Mouse (Mus musculus) forebrain, embryonic 11.5 days (tissue): ENCODE data around the gene Med20. TPM values are rescaled to one million over a fixed set of nuclear protein-coding genes. Genes with fewer than 3 reads are reported as not detected.

Source experiments
- ATAC-seq: fragments of 200-750 bp; cut with Nextera tagmentation; replicated peaks from 2 replicates; pipeline ENCODE4 v1.8.0; 2017; ENCODE audit warnings: moderate TSS enrichment; ENCODE audit not compliant: low FRiP score
- DNase-seq: peaks from one replicate; pipeline ENCODE4 v3.0.0-alpha.2; 2017; ENCODE audit warnings: low spot score
- H3K27ac ChIP-seq: fragments of 300-500 bp; sonication (generic); 2 replicates; pipeline ENCODE4 v1.5.1; 2014; ENCODE audit warnings: low read depth, low read length
- H3K27me3 ChIP-seq: fragments of 300-500 bp; sonication (generic); 2 replicates; pipeline ENCODE4 v1.6.1; 2014; ENCODE audit warnings: mild to moderate bottlenecking, low read length, mixed read lengths; ENCODE audit not compliant: control insufficient read depth, insufficient read depth
- H3K36me3 ChIP-seq: fragments of 300-500 bp; sonication (generic); 2 replicates; pipeline ENCODE4 v1.6.1; 2014; ENCODE audit warnings: mild to moderate bottlenecking, low read length, moderate library complexity, mixed read lengths; ENCODE audit not compliant: control insufficient read depth, insufficient read depth
- H3K4me1 ChIP-seq: fragments of 300-500 bp; sonication (generic); replicated peaks from 2 replicates; pipeline ENCODE4 v1.6.1; 2014; ENCODE audit warnings: low read length, mixed read lengths; ENCODE audit not compliant: control insufficient read depth, insufficient read depth
- H3K4me2 ChIP-seq: fragments of 300-500 bp; sonication (generic); 2 replicates; pipeline ENCODE4 v1.6.1; 2014; ENCODE audit warnings: low read depth, mild to moderate bottlenecking, low read length, moderate library complexity, mixed read lengths; ENCODE audit not compliant: severe bottlenecking
- H3K4me3 ChIP-seq: fragments of 300-500 bp; sonication (generic); 2 replicates; pipeline ENCODE4 v1.5.1; 2014; ENCODE audit warnings: low read depth, low read length
- H3K9ac ChIP-seq: fragments of 300-500 bp; sonication (generic); 2 replicates; pipeline ENCODE4 v1.6.1; 2014; ENCODE audit warnings: low read length
- H3K9me3 ChIP-seq: fragments of 300-500 bp; sonication (generic); 2 replicates; pipeline ENCODE4 v1.6.1; 2016; ENCODE audit warnings: low read length, mixed read lengths; ENCODE audit not compliant: control insufficient read depth
- WGBS: fragments of 180-500 bp; shearing (Covaris S2); extraction: QIAGEN DNeasy Blood & Tissue Kit; methylation state at CpG from one replicate; pipeline ENCODE4 v1.1.7; 2014; 5-methylcytosine and 5-hydroxymethylcytosine counted together
- polyA plus RNA-seq: library from polyadenylated mRNA; unstranded; fragments of >200 nt; fragmentation: Nextera tagmentation; extraction: Ambion mirVana; gene quantifications from 2 replicates; pipeline ENCODE4 v1.2.1, GENCODE M21; 2014

Gene Med20
- polyA plus RNA-seq, 1 experiment from 2014 or later, result 44.5 TPM

GRCm38 (mm10) chr17:47626031-47626430 is 14.6 kb downstream of the Med20 start:
- 86% methylated on average over 5 of the region's 5 CpGs for WGBS
- H3K9ac ChIP-seq, result no peak overlapping the region
- no peak overlapping the region for H3K4me3 ChIP-seq
- H3K4me2 ChIP-seq, result no peak overlapping the region
- H3K36me3 ChIP-seq, result peaks cover 7% of the 10 kb centered on the region; the same call in 1 of the 2 replicates
- no peak overlapping the region for H3K27ac ChIP-seq
- no peaks in the 10 kb centered on the region for H3K27me3 ChIP-seq
- 0 out of 2 replicates have a peak, but pooled peaks cover 2% of the 10 kb centered on the region for H3K4me1 ChIP-seq
- DNase-seq, result no peak
- ATAC-seq, result no peak
- no peaks in the 10 kb centered on the region for H3K9me3 ChIP-seq

GRCm38 (mm10) chr17:47627791-47628190 is 16.4 kb downstream of the Med20 start:
- 77% methylated on average over 2 of the region's 2 CpGs for WGBS
- H3K36me3 ChIP-seq, result peaks cover 7% of the 10 kb centered on the region; the same call in 1 of the 2 replicates
- no peak overlapping the region for H3K9ac ChIP-seq
- ATAC-seq (no peak), DNase-seq (no peak)
- H3K27ac ChIP-seq, result no peak overlapping the region
- no peaks in the 10 kb centered on the region for H3K27me3 ChIP-seq
- peaks cover 4% of the 10 kb centered on the region; the same call in 1 of the 2 replicates for H3K4me1 ChIP-seq
- no peak overlapping the region for H3K4me3 ChIP-seq
- H3K9me3 ChIP-seq, result no peaks in the 10 kb centered on the region
- H3K4me2 ChIP-seq, result peak overlapping the region; percentile 93; the same call in 1 of the 2 replicates

- Histone ChIP-seq H3K36me3 (no peaks in the 10 kb centered on the region; the same call in 1 of the 2 replicates), H3K4me1 (peaks cover 4% of the 10 kb centered on the region; the same call in 1 of the 2 replicates), H3K4me3 (peak overlapping the region; percentile 59), H3K27ac (peak overlapping the region; percentile 94), H3K27me3 (no peaks in the 10 kb centered on the region), H3K4me2 (peak overlapping the region; percentile 93), H3K9me3 (no peaks in the 10 kb centered on the region), H3K9ac (peak overlapping the region; percentile 81)
- peak; percentile 98 for DNase-seq
- ATAC-seq, result peak; percentile 94
- WGBS, result under 1% methylated on average over 62 of the region's 63 CpGs
Measured at GRCm38 (mm10) chr17:47628851-47629676, 17.7 kb downstream of the Med20 start.

- ATAC-seq, result peak; percentile 73
- H3K4me1 ChIP-seq, result peaks cover 4% of the 10 kb centered on the region; the same call in 1 of the 2 replicates
- WGBS, result under 1% methylated on average over 40 of the region's 61 CpGs
Measured at GRCm38 (mm10) chr17:47629717-47630677, 18.6 kb downstream of the Med20 start.

GRCm38 (mm10) chr17:47630678-47631065 is 19.3 kb downstream of the Med20 start, which contains the start of gene Usp49:
Gene Usp49, plus strand, starts transcription at chr17:47630690.
- Histone ChIP-seq H3K4me2 (peak within 1 kb of the TSS; percentile 93), H3K4me3 (peak within 1 kb of the TSS; percentile 59), H3K27ac (peak within 1 kb of the TSS; percentile 94), H3K4me1 (peaks cover 4% of the 10 kb centered on the region; the same call in 1 of the 2 replicates), H3K9ac (peak within 1 kb of the TSS; percentile 81), H3K36me3 (no peaks in the 10 kb centered on the region), H3K27me3 (no peaks in the 10 kb centered on the region), H3K9me3 (no peaks in the 10 kb centered on the region)
- no peak for DNase-seq
- no peak for ATAC-seq
- whole genome bisulfite sequencing, result 0% methylated on average over 3 of the region's 3 CpGs

More at GRCm38 (mm10) chr17:47629717-47630677, 18.6 kb downstream of the Med20 start:
- no peaks in the 10 kb centered on the region for H3K27me3 ChIP-seq
- peak overlapping the region; percentile 93 for H3K4me2 ChIP-seq
- DNase-seq, result no peak
- H3K4me3 ChIP-seq, result peak overlapping the region; percentile 59
- H3K27ac ChIP-seq, result peak overlapping the region; percentile 94
- no peaks in the 10 kb centered on the region for H3K36me3 ChIP-seq
- no peaks in the 10 kb centered on the region for H3K9me3 ChIP-seq
- H3K9ac ChIP-seq, result peak overlapping the region; percentile 81

- no peaks in the 10 kb centered on the region for H3K27me3 ChIP-seq
- no peaks in the 10 kb centered on the region for H3K36me3 ChIP-seq
- no peak for DNase-seq
- WGBS, result 66% methylated on average over 4 of the region's 4 CpGs
- H3K4me2 ChIP-seq, result 0 out of 2 replicates have a peak overlapping the region, but pooled peaks have one; percentile 15
- H3K4me3 ChIP-seq, result no peak overlapping the region
- peaks cover 4% of the 10 kb centered on the region; the same call in 1 of the 2 replicates for H3K4me1 ChIP-seq
- no peak overlapping the region for H3K27ac ChIP-seq
- peak overlapping the region; percentile 20; the same call in 1 of the 2 replicates for H3K9ac ChIP-seq
- no peak for ATAC-seq
- H3K9me3 ChIP-seq, result no peaks in the 10 kb centered on the region
Measured at GRCm38 (mm10) chr17:47632181-47632840, 20.9 kb downstream of the Med20 start.

- no peak for DNase-seq
- Histone ChIP-seq H3K4me1 (peaks cover 2% of the 10 kb centered on the region; the same call in 1 of the 2 replicates), H3K4me3 (no peak overlapping the region), H3K27ac (no peak overlapping the region), H3K4me2 (no peak overlapping the region), H3K36me3 (no peaks in the 10 kb centered on the region), H3K27me3 (no peaks in the 10 kb centered on the region), H3K9ac (no peak overlapping the region), H3K9me3 (no peaks in the 10 kb centered on the region)
- ATAC-seq, result no peak
- WGBS, result 88% methylated on average over 7 of the region's 7 CpGs
Measured at GRCm38 (mm10) chr17:47633999-47634770, 22.8 kb downstream of the Med20 start.
